Mouse (Mus musculus) cortical plate, adult 2 months (tissue): ENCODE measurements at regions not wholly inside any gene's neighbourhood (a gene's known extent, or its start where the extent isn't known, plus 50 kb on each side); places are given as distances from the start of the nearest gene placed in this dataset.

ENCODE experiments used
- CTCF ChIP-seq: fragments of 200-500 bp; IDR thresholded peaks from 2 replicates; pipeline ENCODE4 v1.5.1; 2011; ENCODE audit warnings: mild to moderate bottlenecking, control low read depth, low read length; ENCODE audit not compliant: insufficient read depth; ENCODE audit errors: extremely low read depth
- POLR2A ChIP-seq: fragments of 200-500 bp; IDR thresholded peaks from 2 replicates; pipeline ENCODE4 v1.6.1; 2011; ENCODE audit warnings: mild to moderate bottlenecking, low read length, control low read depth; ENCODE audit not compliant: insufficient read depth; ENCODE audit errors: extremely low read depth

- no peak for TF ChIP-seq POLR2A
- no peak for TF ChIP-seq CTCF
These were observed 330.2 kb downstream of the Olfr1505 start for GRCm38 (mm10) chr19:14243565-14243964.
